Mouse (Mus musculus): ENCODE results near the gene Incenp. TPM values are rescaled to one million over a fixed set of nuclear protein-coding genes. Genes with fewer than 3 reads are reported as not detected.
A peak's percentile ranks its signal among the peaks of the same experiment; 100 is the strongest.
"Not testable (repeated sequence)": the region's sequence is repeated elsewhere in the genome, so short reads cannot be mapped to it uniquely, and the experiment has no call there.

The Incenp gene
- polyA plus RNA-seq, 1 experiment from 2014 or later = 43.4 TPM

DNA sequence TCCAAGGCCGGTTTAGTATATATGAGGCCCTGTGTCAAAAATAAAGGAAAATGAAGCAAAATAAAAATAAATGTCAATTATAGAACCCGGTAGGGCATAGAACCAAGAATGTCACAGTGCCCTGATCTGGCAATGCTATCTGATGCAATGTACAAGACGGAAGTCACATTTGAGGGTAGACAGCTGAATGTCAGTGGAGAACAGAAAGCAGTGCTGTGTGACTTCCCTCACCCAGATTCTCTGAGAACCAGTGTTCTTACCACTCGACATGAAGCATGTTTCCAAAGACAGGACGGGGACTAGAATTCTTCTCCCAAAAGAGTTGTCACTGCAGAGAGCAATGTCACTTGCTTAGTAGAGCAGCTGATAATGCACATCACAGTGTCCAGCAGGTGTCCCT is 14.4 kb upstream of the Incenp start:
- H3K9me3 ChIP-seq (ENCODE audit: low read length) = no peaks in the 10 kb centered on the region
- no peak for DNase-seq
- H3K27me3 ChIP-seq (ENCODE audit: insufficient read depth, low read length) = no peaks in the 10 kb centered on the region
- TF ChIP-seq EP300 (IDR thresholded peaks at IDR 0.05; ENCODE audit: low read depth) = no peak
- no peak for TF ChIP-seq CTCF (IDR thresholded peaks at IDR 0.05; ENCODE audit: low read depth)
- H3K36me3 ChIP-seq (replicated peaks; ENCODE audit: insufficient read depth, low read length) = no peaks in the 10 kb centered on the region
- 76% methylated on average over 5 of the region's 5 CpGs for WGBS (ENCODE audit: insufficient replicate concordance)
- H3K4me2 ChIP-seq (ENCODE audit: low read depth, low read length) = 0 out of 2 replicates have a peak overlapping the region, but pooled peaks have one; percentile 7
- H3K27ac ChIP-seq (ENCODE audit: low read depth) = peak overlapping the region; percentile 40; the same call in 1 of the 2 replicates
- no peak overlapping the region for H3K4me3 ChIP-seq (ENCODE audit: low read depth, low read length)
- H3K9ac ChIP-seq (replicated peaks) = no peak overlapping the region
- no peak; the same call in 1 of the 2 replicates for ATAC-seq
- H3K4me1 ChIP-seq (ENCODE audit: insufficient read depth) = 0 out of 2 replicates have a peak, but pooled peaks cover 3% of the 10 kb centered on the region

GRCm38 (mm10) chr19:9911314-9911754 is 12.0 kb upstream of the Incenp start:
- H3K9ac ChIP-seq (replicated peaks) = no peak overlapping the region
- TF ChIP-seq EP300 (IDR thresholded peaks at IDR 0.05; ENCODE audit: low read depth) (no peak), CTCF (IDR thresholded peaks at IDR 0.05; ENCODE audit: low read depth) (peak; percentile 84)
- H3K4me1 ChIP-seq (ENCODE audit: insufficient read depth) = 0 out of 2 replicates have a peak, but pooled peaks cover 3% of the 10 kb centered on the region
- H3K27ac ChIP-seq (ENCODE audit: low read depth) = 0 out of 2 replicates have a peak overlapping the region, but pooled peaks have one; percentile 25
- no peak overlapping the region for H3K4me3 ChIP-seq (ENCODE audit: low read depth, low read length)
- DNase-seq (peak; percentile 61), ATAC-seq (peak; percentile 63)
- no peaks in the 10 kb centered on the region for H3K9me3 ChIP-seq (ENCODE audit: low read length)
- WGBS (ENCODE audit: insufficient replicate concordance) = 22% methylated on average over 6 of the region's 6 CpGs
- H3K4me2 ChIP-seq (ENCODE audit: low read depth, low read length) = peak overlapping the region; percentile 48
- H3K27me3 ChIP-seq (ENCODE audit: insufficient read depth, low read length) = no peaks in the 10 kb centered on the region
- no peaks in the 10 kb centered on the region for H3K36me3 ChIP-seq (replicated peaks; ENCODE audit: insufficient read depth, low read length)

GRCm38 (mm10) chr19:9909351-9909750 is 10.0 kb upstream of the Incenp start:
- no peaks in the 10 kb centered on the region for H3K9me3 ChIP-seq (ENCODE audit: low read length)
- WGBS (ENCODE audit: insufficient replicate concordance) = 74% methylated on average over 5 of the region's 5 CpGs
- no peak overlapping the region for H3K9ac ChIP-seq (replicated peaks)
- H3K36me3 ChIP-seq (replicated peaks; ENCODE audit: insufficient read depth, low read length) = no peaks in the 10 kb centered on the region
- no peak for TF ChIP-seq CTCF (IDR thresholded peaks at IDR 0.05; ENCODE audit: low read depth)
- no peak for TF ChIP-seq EP300 (IDR thresholded peaks at IDR 0.05; ENCODE audit: low read depth)
- H3K4me3 ChIP-seq (ENCODE audit: low read depth, low read length) = no peak overlapping the region
- H3K4me1 ChIP-seq (ENCODE audit: insufficient read depth) = 0 out of 2 replicates have a peak, but pooled peaks cover 3% of the 10 kb centered on the region
- ATAC-seq (no peak), DNase-seq (no peak)
- no peak overlapping the region for H3K27ac ChIP-seq (ENCODE audit: low read depth)
- no peaks in the 10 kb centered on the region for H3K27me3 ChIP-seq (ENCODE audit: insufficient read depth, low read length)
- no peak overlapping the region for H3K4me2 ChIP-seq (ENCODE audit: low read depth, low read length)

GRCm38 (mm10) chr19:9900696-9901095 is 1.3 kb upstream of the Incenp start:
- H3K4me3 ChIP-seq (ENCODE audit: low read depth, low read length) = peak overlapping the region; percentile 88
- peak overlapping the region; percentile 82; the same call in 1 of the 2 replicates for H3K27ac ChIP-seq (ENCODE audit: low read depth)
- peak; percentile 17 for DNase-seq
- not testable (repeated sequence) for H3K9ac ChIP-seq (replicated peaks); H3K27me3 ChIP-seq (ENCODE audit: insufficient read depth, low read length); ATAC-seq; H3K9me3 ChIP-seq (ENCODE audit: low read length); H3K36me3 ChIP-seq (replicated peaks; ENCODE audit: insufficient read depth, low read length)
- 89% methylated on average over 2 of the region's 2 CpGs for WGBS (ENCODE audit: insufficient replicate concordance)
- peaks cover 27% of the 10 kb centered on the region for H3K4me1 ChIP-seq (ENCODE audit: insufficient read depth)
- H3K4me2 ChIP-seq (ENCODE audit: low read depth, low read length) = peak overlapping the region; percentile 77

GRCm38 (mm10) chr19:9899780-9900146 is 412 bp upstream of the Incenp start:
- peak overlapping the region; percentile 88 for H3K4me3 ChIP-seq (ENCODE audit: low read depth, low read length)
- no peak for TF ChIP-seq CTCF (IDR thresholded peaks at IDR 0.05; ENCODE audit: low read depth)
- peak; percentile 62 for TF ChIP-seq EP300 (IDR thresholded peaks at IDR 0.05; ENCODE audit: low read depth)
- peak overlapping the region; percentile 44 for H3K9ac ChIP-seq (replicated peaks)
- H3K27ac ChIP-seq (ENCODE audit: low read depth) = peak overlapping the region; percentile 82
- no peaks in the 10 kb centered on the region for H3K9me3 ChIP-seq (ENCODE audit: low read length)
- H3K27me3 ChIP-seq (ENCODE audit: insufficient read depth, low read length) = no peaks in the 10 kb centered on the region
- H3K4me1 ChIP-seq (ENCODE audit: insufficient read depth) = peaks cover 28% of the 10 kb centered on the region
- peaks cover 15% of the 10 kb centered on the region for H3K36me3 ChIP-seq (replicated peaks; ENCODE audit: insufficient read depth, low read length)
- DNase-seq (no peak), ATAC-seq (peak; percentile 49)
- WGBS (ENCODE audit: insufficient replicate concordance) = 6% methylated on average over 10 of the region's 10 CpGs
- peak overlapping the region; percentile 77 for H3K4me2 ChIP-seq (ENCODE audit: low read depth, low read length)

- H3K9ac ChIP-seq (replicated peaks) = peak overlapping the region; percentile 88
- peaks cover 28% of the 10 kb centered on the region for H3K4me1 ChIP-seq (ENCODE audit: insufficient read depth)
- peak overlapping the region; percentile 88 for H3K4me3 ChIP-seq (ENCODE audit: low read depth, low read length)
- ATAC-seq (no peak; the same call in 1 of the 2 replicates), DNase-seq (peak; percentile 54)
- 4% methylated on average over 17 of the region's 17 CpGs for WGBS (ENCODE audit: insufficient replicate concordance)
- H3K27me3 ChIP-seq (ENCODE audit: insufficient read depth, low read length) = no peaks in the 10 kb centered on the region
- H3K9me3 ChIP-seq (ENCODE audit: low read length) = no peaks in the 10 kb centered on the region
- H3K4me2 ChIP-seq (ENCODE audit: low read depth, low read length) = peak overlapping the region; percentile 84
- TF ChIP-seq EP300 (IDR thresholded peaks at IDR 0.05; ENCODE audit: low read depth) (no peak), CTCF (IDR thresholded peaks at IDR 0.05; ENCODE audit: low read depth) (no peak)
- H3K27ac ChIP-seq (ENCODE audit: low read depth) = peak overlapping the region; percentile 91
- peaks cover 28% of the 10 kb centered on the region for H3K36me3 ChIP-seq (replicated peaks; ENCODE audit: insufficient read depth, low read length)
Observed at GRCm38 (mm10) chr19:9898339-9899066, 848 bp downstream of the Incenp start.
